Mouse (Mus musculus) liver, embryonic 14.5 days (tissue): ENCODE results near the gene Sptbn1.

ENCODE experiments used
- CTCF ChIP-seq: IDR thresholded peaks from 2 replicates; pipeline ENCODE4 v1.5.1; 2016; ENCODE audit warnings: antibody characterized with exemption, low read depth, control low read depth
- EP300 ChIP-seq: IDR thresholded peaks from 2 replicates; pipeline ENCODE4 v1.6.1; 2016; ENCODE audit warnings: antibody characterized with exemption, low read depth

- TF ChIP-seq CTCF (no peak), EP300 (no peak)
Measured at GRCm38 (mm10) chr11:30161173-30161650, 106.8 kb downstream of the Sptbn1 start.
